Mouse (Mus musculus) ovary, postnatal 36 days (tissue): Measurements from ENCODE around the gene Olfr1506.
"Not testable (repeated sequence)": the region's sequence is repeated elsewhere in the genome, so short reads cannot be mapped to it uniquely, and the experiment has no call there.

Source experiments
- DNase-seq: peaks from one replicate; pipeline ENCODE4 v3.0.0; 2022; ENCODE audit warnings: low spot score, mixed read lengths

Olfr1506 gene

GRCm38 (mm10) chr2:90224393-90224792 lies at the start of gene Olfr1506:
Olfr1506 (minus strand) TSS chr2:90224493.
- DNase-seq, result not testable (repeated sequence)

- DNase-seq, result no peak
These were observed 46.6 kb upstream of the Olfr1506 start, which contains the start of gene Olfr1271 for GRCm38 (mm10) chr2:90270932-90271331. Olfr1271 (minus strand) TSS chr2:90271032.

DNA sequence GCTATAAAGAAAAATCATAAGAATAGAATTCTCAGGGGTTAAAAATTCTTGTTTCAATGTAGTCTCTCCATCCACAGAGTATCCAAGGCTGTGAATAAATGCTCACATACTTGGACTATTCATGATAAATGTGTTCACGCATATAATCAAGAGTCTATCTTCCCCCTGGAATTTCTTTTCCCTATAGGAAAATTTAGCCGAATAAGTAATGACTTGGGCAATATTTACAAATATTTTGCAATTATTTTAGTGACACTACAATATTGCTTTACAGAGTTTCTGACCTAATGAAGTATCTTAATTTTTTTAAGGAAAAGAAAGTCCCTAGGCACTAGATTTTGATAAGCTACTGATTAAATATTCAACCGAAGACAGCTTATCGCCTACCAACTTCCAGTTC lies 33.2 kb upstream of the Olfr1506 start, which contains the start of gene Olfr142:
Gene Olfr142, minus strand, starts transcription at position 101 of the 400 bp plus-strand sequence.
- no peak for DNase-seq

DNA sequence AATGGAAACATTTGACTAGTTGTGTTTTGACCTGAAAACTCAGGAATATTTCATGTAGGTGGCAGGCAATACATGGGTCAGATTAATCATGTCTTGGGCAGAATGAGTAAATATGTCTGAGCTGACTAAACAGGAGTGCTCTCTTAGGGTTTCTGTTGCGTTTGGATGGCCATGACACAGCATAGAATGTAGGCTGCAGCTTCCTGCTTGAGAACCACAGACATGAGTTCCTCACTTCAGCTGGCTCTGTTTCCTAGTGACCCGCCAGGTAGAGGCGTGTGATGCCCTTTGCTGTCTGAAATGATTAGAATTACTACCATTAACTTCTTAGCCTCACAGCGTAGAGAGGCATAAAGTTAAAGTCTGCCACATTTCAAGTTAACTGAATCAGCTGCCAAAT lies 24.7 kb downstream of the Olfr1506 start:
- DNase-seq, result not testable (repeated sequence)

DNA sequence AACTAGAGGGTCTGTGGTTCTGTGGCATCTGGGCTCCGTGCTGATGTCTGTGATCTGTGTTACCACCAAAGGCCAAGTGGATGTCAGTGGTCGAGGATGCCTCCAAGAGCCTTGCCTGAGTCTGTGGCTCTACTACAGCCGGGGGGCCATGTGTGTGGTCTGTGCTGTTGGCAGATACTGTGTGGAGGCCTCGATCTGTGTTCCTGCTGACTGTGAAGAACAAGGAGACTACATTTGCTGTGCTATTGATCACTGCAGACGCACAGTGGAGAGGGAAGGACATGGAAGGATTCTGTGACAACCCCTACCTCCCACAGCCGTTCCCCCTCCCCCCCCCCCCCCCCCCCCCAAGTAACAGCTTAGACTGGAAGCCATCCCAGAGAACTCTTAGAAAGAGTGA lies 29.0 kb downstream of the Olfr1506 start:
- not testable (repeated sequence) for DNase-seq

- DNase-seq, result not testable (repeated sequence)
These were observed 29.5 kb downstream of the Olfr1506 start for GRCm38 (mm10) chr2:90194750-90195149.

GRCm38 (mm10) chr2:90187082-90187481 lies 37.2 kb downstream of the Olfr1506 start:
- not testable (repeated sequence) for DNase-seq

DNA sequence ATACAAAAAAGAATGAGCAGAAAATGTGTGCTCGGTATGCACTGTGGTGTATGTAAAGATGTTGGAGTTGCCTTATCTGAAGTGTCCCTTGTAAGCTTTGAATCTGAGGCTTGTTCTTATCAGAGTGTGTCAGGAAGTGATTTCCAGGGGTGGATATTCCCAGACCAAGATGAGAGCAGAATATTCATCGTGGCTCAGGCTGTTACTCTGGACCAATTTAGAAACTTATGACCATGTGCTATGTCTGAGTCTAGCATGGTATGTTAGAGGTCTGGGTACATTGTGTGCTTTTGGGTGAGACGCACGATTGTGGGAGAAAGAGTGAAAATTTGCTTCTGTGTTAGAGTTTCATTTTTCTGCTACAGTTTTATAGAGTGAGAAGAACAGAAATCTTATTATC lies 38.2 kb downstream of the Olfr1506 start:
- DNase-seq, result not testable (repeated sequence)
